Mouse (Mus musculus) bone marrow macrophage, adult 2 months (primary cell): ENCODE data around the gene Styk1. TPM values are rescaled to one million over a fixed set of nuclear protein-coding genes. Genes with fewer than 3 reads are reported as not detected.
"Not testable (repeated sequence)": the region's sequence is repeated elsewhere in the genome, so short reads cannot be mapped to it uniquely, and the experiment has no call there.

Experiments
- H3K27ac ChIP-seq: 2 replicates; pipeline ENCODE4 v1.5.1; 2012; ENCODE audit warnings: low read depth, low read length; ENCODE audit not compliant: insufficient read depth
- H3K4me1 ChIP-seq: 2 replicates; pipeline ENCODE4 v1.6.1; 2012; ENCODE audit warnings: low read length; ENCODE audit not compliant: control insufficient read depth, insufficient read depth
- H3K4me3 ChIP-seq: 2 replicates; pipeline ENCODE4 v1.5.1; 2012; ENCODE audit warnings: mild to moderate bottlenecking, low read length, moderate library complexity; ENCODE audit not compliant: insufficient read depth
- CTCF ChIP-seq: IDR thresholded peaks from 2 replicates; pipeline ENCODE4 v1.5.1; 2012; ENCODE audit warnings: low read depth, mild to moderate bottlenecking, low read length, moderate library complexity
- POLR2A ChIP-seq: IDR thresholded peaks from 2 replicates; pipeline ENCODE4 v1.6.1; 2012; ENCODE audit warnings: mild to moderate bottlenecking, low read depth, low read length, borderline replicate concordance
- polyA plus RNA-seq: library from polyadenylated mRNA; stranded (reverse); fragments of >200 nt; gene quantifications from 2 replicates; pipeline ENCODE4 v1.2.4, GENCODE M21; 2012; ENCODE audit not compliant: missing spikeins, insufficient read depth, insufficient read length

The Styk1 gene
- polyA plus RNA-seq, 1 experiment: not detected

- Histone ChIP-seq H3K4me1 (peaks cover 8% of the 10 kb centered on the region), H3K27ac (no peak overlapping the region), H3K4me3 (no peak overlapping the region)
- TF ChIP-seq POLR2A: no peak
- TF ChIP-seq CTCF: no peak
These were observed 59.5 kb downstream of the Styk1 start for GRCm38 (mm10) chr6:131293916-131294315.

GRCm38 (mm10) chr6:131292991-131293788 is 60.2 kb downstream of the Styk1 start, which contains the start of gene Magohb:
Gene Magohb (minus strand): TSS chr6:131293244.
- Histone ChIP-seq H3K4me3 (peak within 1 kb of the TSS; percentile 85), H3K4me1 (peaks cover 8% of the 10 kb centered on the region), H3K27ac (no peak within 1 kb of the TSS)
- no peak for TF ChIP-seq POLR2A
- TF ChIP-seq CTCF: no peak

GRCm38 (mm10) chr6:131292276-131292990 is 61.0 kb downstream of the Styk1 start:
- peaks cover 8% of the 10 kb centered on the region for H3K4me1 ChIP-seq
- TF ChIP-seq CTCF (no peak), POLR2A (no peak)
- no peak overlapping the region for H3K27ac ChIP-seq
- peak overlapping the region; percentile 85 for H3K4me3 ChIP-seq

GRCm38 (mm10) chr6:131290430-131290829 is 63.0 kb downstream of the Styk1 start:
- Histone ChIP-seq H3K27ac (no peak overlapping the region), H3K4me1 (peaks cover 8% of the 10 kb centered on the region), H3K4me3 (no peak overlapping the region)
- TF ChIP-seq POLR2A (no peak), CTCF (peak; percentile 44; the same call in 1 of the 2 replicates)

GRCm38 (mm10) chr6:131278160-131278559 is 75.2 kb downstream of the Styk1 start:
- H3K27ac ChIP-seq, H3K4me3 ChIP-seq: not testable (repeated sequence)

GRCm38 (mm10) chr6:131276659-131277058 is 76.7 kb downstream of the Styk1 start:
- Histone ChIP-seq H3K4me3 (no peak overlapping the region), H3K27ac (no peak overlapping the region), H3K4me1 (peaks cover 19% of the 10 kb centered on the region)
- TF ChIP-seq CTCF: no peak
- no peak for TF ChIP-seq POLR2A

More at GRCm38 (mm10) chr6:131278160-131278559, 75.2 kb downstream of the Styk1 start:
- peaks cover 12% of the 10 kb centered on the region for H3K4me1 ChIP-seq

GRCm38 (mm10) chr6:131272311-131272710 is 81.1 kb downstream of the Styk1 start:
- TF ChIP-seq POLR2A (no peak), CTCF (no peak)
- Histone ChIP-seq H3K4me1 (peaks cover 22% of the 10 kb centered on the region), H3K27ac (peak overlapping the region; percentile 30; the same call in 1 of the 2 replicates), H3K4me3 (no peak overlapping the region)

- peaks cover 18% of the 10 kb centered on the region for H3K4me1 ChIP-seq
- H3K4me3 ChIP-seq: no peak overlapping the region
- H3K27ac ChIP-seq: no peak overlapping the region
- no peak for TF ChIP-seq CTCF
- no peak for TF ChIP-seq POLR2A
These were observed 83.1 kb downstream of the Styk1 start for GRCm38 (mm10) chr6:131270312-131270711.

- Histone ChIP-seq H3K4me1 (peaks cover 18% of the 10 kb centered on the region), H3K27ac (no peak overlapping the region), H3K4me3 (no peak overlapping the region)
- no peak for TF ChIP-seq CTCF
- no peak for TF ChIP-seq POLR2A
These were observed 83.8 kb downstream of the Styk1 start for GRCm38 (mm10) chr6:131269599-131269998.

- H3K4me1 ChIP-seq: peaks cover 4% of the 10 kb centered on the region; the same call in 1 of the 2 replicates
- H3K27ac ChIP-seq: no peak overlapping the region
- TF ChIP-seq CTCF: no peak
- no peak for TF ChIP-seq POLR2A
- no peak overlapping the region for H3K4me3 ChIP-seq
These were observed 89.2 kb downstream of the Styk1 start for GRCm38 (mm10) chr6:131264175-131264574.
